Mouse (Mus musculus) hematopoietic multipotent progenitor cell, adult 10-12 weeks (in vitro differentiated cells): ENCODE measurements around the gene Bloc1s6. TPM values are rescaled to one million over a fixed set of nuclear protein-coding genes. Genes with fewer than 3 reads are reported as not detected.

Experiments
- polyA plus RNA-seq: library from polyadenylated mRNA; stranded (reverse); fragments of >175 nt; gene quantifications from 2 replicates; pipeline ENCODE4 v1.2.3, GENCODE M21; 2012; ENCODE audit warnings: low replicate concordance

Gene Bloc1s6
- 16.6 and 18.3 TPM in 2 replicates for polyA plus RNA-seq

DNA sequence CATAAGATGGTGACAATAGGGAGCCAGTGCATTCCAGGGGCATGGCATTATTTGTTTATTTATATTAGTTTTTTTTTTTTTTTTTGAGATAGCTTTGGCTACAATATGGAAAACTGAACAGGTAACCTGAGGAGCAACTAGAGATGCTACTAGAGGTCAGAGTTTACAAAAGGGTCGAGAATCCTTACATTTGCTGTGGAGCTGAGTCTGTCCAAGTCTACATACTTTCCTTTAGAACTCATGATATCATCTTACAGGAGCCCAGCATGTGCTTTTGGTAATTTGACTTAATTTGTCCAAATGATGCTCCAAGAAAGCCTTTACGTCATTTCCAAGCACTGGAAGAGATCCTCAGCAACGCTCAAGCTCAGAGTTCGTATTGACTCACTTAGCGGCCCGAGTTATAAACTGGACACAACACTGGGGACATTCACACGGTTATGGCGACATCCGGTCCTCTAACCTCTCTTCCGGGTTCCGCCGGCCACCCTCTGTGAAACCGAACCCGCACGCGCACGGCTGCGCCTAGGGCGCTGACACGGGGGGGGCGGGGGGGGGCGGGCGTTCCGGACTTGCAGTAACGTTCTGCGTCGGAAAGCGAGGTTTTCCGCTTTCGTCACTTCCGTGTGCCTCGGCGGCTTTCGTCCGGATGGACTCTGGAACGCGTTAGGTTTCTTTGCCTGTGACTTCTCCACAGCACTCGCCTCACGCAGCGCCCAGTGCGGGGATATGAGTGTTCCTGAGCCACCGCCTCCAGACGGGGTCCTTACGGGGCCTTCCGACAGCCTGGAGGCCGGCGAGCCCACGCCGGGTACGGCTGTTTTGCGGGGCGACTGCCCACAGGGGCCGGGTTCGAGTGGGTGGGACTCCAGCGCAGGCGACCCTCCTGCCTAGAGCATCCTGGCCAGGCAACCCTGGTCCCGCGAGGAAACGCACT lies at the start of gene Bloc1s6:
Gene Bloc1s6, plus strand, starts transcription at position 610 of the 937 bp plus-strand sequence.

DNA sequence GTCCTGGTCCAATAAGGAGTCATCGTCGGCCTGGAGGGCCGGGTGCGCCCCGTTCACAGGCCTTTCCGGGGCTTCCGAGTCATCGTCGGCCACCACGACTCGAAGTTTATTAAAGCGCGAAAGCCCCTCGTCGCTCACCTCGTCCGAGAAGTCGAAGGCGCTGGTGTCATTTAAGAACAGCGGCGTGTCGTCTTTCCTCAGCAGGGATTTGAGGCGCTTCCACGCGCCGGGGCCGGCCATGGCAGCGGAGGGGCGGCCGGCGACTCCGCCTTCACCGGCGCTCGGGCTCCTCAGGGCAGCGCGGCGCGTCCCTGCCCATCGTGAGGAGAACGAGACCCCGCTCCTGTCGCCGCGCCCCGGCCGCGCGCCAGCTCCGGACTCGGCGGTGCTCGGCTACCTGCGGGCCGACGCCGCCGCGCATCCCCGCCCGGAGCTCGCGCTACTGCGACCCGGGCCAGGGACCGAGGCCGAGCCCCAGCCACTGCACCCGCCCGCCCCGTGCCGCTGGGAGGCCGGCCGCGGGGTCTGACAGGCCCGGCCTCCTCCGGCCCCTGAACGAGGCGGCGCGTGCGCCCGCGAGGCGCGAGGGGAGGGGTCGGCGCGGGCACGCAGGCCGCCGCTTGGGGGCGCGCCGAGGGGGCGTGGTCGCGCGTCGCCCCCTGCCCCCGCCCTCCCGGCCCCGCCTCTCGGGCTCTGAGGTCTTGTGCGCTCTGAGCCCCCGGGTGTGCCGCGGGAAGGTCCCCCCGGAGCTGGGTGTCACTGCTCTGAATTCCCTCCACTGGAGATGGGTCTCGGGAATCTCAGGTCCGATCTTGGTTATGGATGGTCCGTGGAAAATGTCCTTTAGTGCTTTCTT lies 35.9 kb upstream of the Bloc1s6 start, which contains the start of gene Slc30a4:
Gene Slc30a4, minus strand, starts transcription at position 483 of the 856 bp plus-strand sequence.

DNA sequence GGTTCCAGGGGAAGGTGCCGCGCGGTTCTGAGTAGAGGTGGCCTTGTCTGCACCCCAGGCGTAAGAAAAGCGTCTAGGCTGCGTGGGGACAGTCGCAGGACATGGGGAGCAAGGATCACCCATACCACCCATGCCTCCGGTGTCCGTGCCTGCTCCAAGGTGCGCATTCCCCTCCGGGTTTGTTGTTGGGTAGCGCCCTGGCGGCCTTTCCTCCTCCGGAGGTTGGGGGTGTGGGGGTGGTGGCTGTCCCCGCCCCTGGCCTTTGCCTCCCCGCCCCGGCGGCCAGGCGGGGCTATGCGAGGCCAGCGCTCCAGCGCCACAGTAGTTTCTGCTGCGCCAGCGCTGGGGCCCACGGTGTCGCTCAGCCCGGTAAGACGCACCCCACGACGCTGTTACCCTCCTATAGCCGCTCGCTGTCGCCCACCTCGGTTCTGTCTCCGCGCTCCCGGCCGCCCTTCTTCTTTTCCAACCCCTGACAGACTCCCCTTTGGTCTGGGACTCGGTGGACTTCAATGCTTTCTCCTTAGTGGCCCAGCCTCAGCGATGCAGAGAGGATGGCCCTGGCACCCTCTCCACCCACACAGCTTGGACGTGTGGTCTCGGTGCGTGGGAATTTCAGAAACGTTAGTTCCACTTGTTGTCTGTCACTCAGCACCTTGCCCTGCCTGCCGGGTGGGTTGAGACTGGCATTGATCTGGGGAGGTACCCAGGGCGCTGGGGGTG lies 26.9 kb downstream of the Bloc1s6 start, which contains the start of gene Sqor:
Gene Sqor, plus strand, starts transcription at position 167 of the 723 bp plus-strand sequence.

Other genes with a start within 250 kb of the Bloc1s6 start
- gene Gatm, start 127.2 kb upstream of the Bloc1s6 start, polyA plus RNA-seq = 7.7 and 10.3 TPM in 2 replicates
- 0.36 and 0.42 TPM in 2 replicates for gene AA467197, start 101.5 kb upstream of the Bloc1s6 start, polyA plus RNA-seq
- 4.1 TPM in 2 replicates for gene Slc30a4, start 35.8 kb upstream of the Bloc1s6 start, polyA plus RNA-seq
- gene Sqor, start 26.7 kb downstream of the Bloc1s6 start, polyA plus RNA-seq = 1.9 and 11.3 TPM in 2 replicates